Mouse (Mus musculus): ENCODE measurements around the gene Eps8l3.

Gene Eps8l3

DNA sequence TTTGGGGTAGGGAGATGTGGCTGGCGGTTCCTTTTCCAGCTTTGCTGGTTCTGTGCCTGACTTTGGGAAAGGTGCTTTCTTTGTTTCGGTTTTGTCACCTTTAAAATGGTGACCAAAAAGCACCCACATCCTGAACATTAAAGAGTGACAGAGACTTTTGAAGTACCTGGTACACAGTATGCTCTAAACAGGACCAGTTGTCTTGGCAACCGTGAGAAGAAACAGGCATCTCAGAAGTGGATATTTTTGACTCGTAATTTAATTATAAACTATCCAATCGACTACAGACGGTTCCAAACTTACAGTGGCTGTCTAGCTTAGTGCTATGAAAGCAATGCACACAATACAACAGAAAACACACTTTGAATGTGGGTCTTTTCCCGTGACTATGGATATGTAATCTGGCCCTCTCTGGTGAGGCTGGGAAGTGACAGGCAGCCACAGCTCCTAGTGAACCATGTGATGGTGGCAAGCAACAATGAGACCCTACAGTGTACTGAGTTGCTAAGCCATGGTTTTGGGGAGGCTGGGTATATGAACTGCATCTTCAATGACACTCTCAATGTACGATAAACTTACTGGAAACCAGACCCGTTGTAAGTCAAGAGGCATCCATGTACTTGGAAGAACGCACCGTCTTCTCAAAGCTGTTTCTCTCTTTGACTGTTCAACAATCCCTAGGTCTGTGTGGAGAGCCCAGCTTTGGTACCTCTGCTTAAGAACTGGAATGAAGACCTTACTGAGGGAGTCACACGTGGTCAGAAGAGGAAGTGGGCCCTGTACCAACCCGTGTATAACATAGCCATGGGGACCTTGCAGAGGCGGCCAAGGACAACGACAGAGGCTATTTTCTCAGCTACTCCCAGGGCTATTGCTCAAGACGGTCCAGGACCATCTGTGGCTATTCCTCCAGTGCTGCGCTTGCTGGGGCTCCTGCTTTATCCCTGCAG is 23.5 kb upstream of the Eps8l3 start:
- in situ Hi-C loops (cut with MboI, MseI), result no loop called here

DNA sequence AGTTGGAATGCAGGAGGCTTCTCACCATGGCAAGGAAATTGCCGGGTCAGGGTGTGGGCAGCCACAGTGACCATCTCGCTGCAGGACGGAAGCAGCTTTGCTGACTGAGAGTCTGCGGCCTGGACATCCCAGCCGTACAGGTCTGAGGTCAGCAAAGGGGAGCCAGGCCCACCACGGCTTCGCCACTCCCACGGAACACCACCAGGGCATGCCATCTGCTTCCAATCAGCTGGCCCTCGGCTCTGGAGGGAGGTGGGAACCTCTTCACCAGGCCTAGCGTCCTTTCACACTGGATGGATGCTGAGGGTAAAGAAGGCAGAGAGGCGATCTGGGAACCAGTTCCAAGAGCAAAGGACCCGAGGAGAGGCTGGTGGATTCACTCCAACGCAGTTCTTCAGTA is 21.7 kb upstream of the Eps8l3 start:
- in situ Hi-C loops (cut with MboI, MseI), result no loop called here

DNA sequence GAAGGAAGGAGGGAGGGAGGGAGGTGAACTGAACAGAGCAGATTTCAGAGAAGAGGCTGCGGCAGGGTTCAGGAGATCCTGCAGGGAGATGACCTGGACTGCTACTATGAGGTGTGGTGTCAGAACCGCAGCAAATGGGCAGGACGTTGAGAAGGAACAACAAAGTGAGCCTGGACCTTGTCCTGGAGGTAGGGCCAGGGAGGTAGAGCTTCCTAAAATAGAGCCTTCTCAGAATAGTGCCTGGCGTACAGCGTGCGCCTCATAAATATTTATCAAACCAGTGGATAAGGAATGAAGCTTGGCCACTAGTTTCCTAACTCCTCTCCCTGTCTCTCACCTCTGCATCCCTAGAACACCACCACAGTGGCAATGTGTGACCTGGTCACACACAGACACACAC is 19.4 kb upstream of the Eps8l3 start:
- in situ Hi-C loops (cut with MboI, MseI), result no loop called here

GRCm38 (mm10) chr3:107861483-107861882 is 15.5 kb upstream of the Eps8l3 start:
- in situ Hi-C loops (cut with MboI, MseI), result loop anchor here (5.0 kb wide), 1 partner anchor 164 kb away; the partner anchor contains the start of gene Ahcyl1

DNA sequence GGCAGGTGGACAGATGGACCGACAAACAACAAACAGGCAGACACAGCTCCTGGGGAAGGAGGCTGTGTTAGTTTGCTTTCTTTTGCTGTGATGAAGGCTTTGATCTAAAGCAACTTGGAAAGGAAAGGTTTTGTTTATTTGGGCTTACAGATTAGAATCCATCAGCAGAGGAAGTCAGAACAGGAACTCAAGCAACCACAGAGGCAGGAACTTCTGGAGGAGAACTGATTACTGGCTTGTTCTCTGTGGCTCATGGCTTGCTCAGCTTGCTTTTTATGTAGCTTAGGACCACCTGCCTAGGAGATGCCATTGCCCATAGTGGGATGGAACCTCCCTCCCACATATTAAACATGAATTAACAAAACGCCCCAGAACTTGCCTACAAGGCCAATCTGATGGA is 14.6 kb upstream of the Eps8l3 start:
- in situ Hi-C loops (cut with MboI, MseI), result loop anchor here (5.0 kb wide), 1 partner anchor 165 kb away; the partner anchor contains the start of gene Ahcyl1

DNA sequence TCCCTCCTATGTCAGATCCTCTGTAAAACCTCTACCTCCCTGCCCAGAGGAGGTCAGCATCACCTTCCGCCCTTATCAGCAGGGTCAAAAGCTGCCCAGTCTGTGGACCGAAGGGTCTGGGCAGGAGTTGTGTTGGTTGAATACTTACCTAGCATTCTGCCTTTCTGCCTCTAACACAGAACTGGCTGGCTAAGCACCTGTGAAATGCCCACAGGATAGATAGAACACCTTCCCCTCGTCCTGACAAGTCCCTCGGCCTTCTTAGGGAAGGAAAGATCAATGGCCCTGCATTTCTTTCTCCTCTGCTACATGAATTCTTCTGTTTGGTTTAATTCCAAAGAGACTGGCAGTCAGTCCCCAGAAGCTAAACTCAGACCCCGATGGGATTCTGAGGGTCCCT is 13.6 kb upstream of the Eps8l3 start:
- in situ Hi-C loops (cut with MboI, MseI), result loop anchor here (5.0 kb wide), 1 partner anchor 166 kb away; the partner anchor contains the start of gene Ahcyl1

DNA sequence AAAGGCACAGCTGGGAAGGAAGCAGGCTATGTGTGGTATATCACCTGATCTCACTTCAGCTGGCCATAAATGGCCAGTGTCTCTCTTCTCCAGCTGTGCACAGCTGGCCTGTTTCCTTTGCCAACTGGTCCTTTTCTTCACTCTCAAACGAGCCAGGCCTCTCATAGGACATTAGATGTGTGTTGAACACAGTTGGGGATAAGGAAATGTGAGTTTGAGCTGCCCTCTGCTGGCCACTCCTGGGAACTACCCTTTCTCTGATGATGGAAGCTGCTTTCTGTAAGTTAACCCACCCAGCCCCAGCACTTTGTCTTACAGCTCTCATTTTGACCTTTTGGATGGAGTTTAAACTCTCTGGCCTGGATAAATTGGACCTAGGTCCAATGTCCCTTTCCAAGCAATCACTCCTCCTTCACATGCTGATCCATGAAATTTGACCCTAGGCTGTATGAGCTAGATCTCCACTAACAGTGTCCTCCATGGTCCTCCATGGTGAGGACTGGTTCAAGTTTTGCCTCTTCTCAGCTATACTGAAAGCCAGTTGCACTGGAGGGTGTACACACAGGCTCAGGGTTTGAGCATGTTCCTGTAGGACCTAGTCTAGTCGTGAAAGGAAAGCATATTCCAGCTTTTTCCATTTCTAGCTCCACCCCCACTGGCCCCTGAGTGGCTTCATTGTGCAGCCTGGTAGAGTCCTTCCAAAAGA is 13.0 kb upstream of the Eps8l3 start:
- in situ Hi-C loops (cut with MboI, MseI), result loop anchor here (5.0 kb wide), 1 partner anchor 167 kb away; the partner anchor contains the start of gene Ahcyl1

DNA sequence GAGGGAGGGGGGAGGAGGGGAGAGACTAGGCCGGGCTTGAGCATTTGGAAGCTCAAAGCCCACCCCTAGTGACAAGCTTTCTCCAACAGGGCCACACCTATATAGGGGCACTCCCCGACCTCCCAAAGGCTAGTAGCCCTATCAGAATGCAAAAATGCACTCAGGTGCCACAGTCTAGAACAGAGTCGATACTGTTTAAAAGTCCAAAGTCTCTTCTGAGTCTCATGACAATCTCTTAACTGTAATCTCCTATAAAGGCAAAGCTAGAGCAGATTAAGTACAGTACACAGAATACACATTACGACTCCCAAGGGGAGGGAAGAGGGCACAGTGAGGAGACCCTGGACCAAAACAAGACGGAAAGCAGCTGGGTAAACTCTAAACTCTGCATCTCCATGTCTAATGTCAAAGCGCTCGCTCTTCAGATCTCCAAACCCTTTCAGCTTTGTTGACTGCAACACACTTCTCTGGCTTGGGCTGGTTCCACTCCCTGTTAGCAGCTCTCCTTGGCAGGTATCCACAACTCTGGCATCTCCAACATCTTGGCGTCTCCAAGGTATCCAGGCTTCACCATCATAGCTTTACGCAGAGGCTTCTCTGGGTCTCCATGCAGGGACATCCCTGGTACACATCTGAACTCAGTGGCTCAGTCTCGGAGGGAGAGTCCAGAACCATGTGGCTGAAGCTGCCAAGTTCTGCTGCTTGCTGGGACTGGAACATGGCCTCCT is 11.5 kb upstream of the Eps8l3 start:
- in situ Hi-C loops (cut with MboI, MseI), result loop anchor here (5.0 kb wide), 1 partner anchor 113 kb away; no protein-coding TSS in a partner anchor

DNA sequence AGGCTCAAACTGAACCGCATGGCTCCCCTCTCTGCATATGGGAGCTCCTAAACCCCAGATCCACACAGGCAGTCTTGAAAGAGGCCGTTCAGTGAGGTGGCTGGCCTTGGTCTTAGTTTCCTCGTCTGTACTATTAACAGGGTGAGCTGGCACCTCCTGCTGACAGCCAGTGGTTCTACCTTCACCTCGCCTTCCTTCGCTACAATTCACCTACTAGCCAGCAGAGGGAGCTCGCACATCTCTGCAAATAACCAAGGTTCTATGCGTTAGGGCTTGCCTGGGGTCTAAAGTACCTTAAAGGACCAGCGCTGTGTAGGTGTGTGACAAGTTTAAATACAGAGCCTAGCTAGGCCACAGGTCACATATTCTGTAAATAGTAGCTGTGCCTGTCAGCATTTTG is 9.9 kb upstream of the Eps8l3 start:
- in situ Hi-C loops (cut with MboI, MseI), result loop anchor here (5.0 kb wide), 1 partner anchor 115 kb away; no protein-coding TSS in a partner anchor

- in situ Hi-C loops (cut with MboI, MseI), result loop anchor here (5.0 kb wide), 1 partner anchor 116 kb away; no protein-coding TSS in a partner anchor
These were observed 8.6 kb upstream of the Eps8l3 start for GRCm38 (mm10) chr3:107868452-107868851.

DNA sequence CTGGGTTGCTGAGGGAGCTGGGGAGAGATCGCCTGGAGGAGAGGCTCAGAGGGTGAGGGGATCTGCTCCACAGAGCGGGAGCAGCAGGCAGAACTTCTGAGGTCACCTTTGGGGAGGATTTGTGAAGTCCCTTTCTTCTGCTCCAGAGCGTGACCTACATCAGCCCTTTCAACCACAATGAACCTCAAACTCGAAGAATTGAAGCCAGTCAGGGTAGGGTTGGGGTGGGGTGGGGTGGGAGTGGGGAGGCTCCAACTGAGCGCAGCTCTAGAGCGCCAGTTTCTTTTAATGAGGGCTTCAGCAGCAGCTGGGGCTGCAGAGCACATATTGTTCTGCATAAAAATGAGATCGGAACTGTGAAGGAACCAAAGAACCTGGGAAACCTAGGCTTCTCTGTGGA is 7.9 kb upstream of the Eps8l3 start:
- in situ Hi-C loops (cut with MboI, MseI), result loop anchor here (5.0 kb wide), 1 partner anchor 117 kb away; no protein-coding TSS in a partner anchor

GRCm38 (mm10) chr3:107869925-107870324 is 7.1 kb upstream of the Eps8l3 start:
- in situ Hi-C loops (cut with MboI, MseI), result loop anchor here (5.0 kb wide), 1 partner anchor 118 kb away; no protein-coding TSS in a partner anchor

DNA sequence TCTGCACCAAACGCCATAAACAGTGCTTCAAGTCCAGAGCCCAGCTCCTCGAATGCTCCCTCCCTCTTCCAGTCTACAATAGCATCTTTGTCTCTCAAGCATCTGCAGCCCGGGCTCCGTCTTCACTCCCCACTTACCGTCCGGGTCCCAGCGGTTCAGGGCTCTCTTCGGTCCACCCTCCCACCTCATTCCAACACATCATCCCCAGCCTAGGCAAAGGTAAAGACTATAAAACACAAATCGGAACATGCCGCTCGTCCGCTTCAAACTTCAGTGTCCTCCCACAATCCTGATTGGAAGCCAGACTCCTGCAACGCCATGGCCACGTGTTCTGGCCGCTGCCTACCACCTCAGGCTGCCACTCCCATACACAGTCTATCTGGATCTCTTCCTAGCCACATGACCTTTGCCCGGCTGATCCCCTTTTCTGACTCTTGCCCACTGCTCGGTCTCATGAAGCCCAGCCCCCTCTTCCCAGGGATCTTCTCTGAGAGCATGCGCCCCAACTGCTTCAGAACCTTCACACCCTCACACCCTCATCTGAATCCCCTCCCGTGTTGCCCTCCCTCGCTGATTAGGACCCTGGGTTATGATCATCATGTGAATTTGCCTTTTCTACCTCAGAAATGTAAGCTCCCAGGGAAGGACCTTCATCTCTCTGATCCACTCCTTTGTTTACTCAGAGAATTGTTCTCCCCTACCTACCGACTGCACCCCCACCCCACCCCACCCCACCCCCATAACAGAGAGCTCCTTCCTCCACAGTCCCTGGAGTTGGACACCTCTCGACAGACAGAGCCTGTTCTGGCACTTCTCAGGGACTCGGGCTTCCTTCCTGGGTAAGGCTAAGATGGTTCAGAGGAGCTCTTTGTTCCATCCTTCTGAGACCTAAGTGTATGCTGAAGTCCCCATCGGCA is 3.4 kb upstream of the Eps8l3 start:
- in situ Hi-C loops (cut with MboI, MseI), result no loop called here

GRCm38 (mm10) chr3:107875231-107875630 is 1.8 kb upstream of the Eps8l3 start:
- in situ Hi-C loops (cut with MboI, MseI), result loop anchor here (25.0 kb wide), 1 partner anchor 638 kb away; the partner anchor contains the start of genes A630076J17Rik and Prok1

DNA sequence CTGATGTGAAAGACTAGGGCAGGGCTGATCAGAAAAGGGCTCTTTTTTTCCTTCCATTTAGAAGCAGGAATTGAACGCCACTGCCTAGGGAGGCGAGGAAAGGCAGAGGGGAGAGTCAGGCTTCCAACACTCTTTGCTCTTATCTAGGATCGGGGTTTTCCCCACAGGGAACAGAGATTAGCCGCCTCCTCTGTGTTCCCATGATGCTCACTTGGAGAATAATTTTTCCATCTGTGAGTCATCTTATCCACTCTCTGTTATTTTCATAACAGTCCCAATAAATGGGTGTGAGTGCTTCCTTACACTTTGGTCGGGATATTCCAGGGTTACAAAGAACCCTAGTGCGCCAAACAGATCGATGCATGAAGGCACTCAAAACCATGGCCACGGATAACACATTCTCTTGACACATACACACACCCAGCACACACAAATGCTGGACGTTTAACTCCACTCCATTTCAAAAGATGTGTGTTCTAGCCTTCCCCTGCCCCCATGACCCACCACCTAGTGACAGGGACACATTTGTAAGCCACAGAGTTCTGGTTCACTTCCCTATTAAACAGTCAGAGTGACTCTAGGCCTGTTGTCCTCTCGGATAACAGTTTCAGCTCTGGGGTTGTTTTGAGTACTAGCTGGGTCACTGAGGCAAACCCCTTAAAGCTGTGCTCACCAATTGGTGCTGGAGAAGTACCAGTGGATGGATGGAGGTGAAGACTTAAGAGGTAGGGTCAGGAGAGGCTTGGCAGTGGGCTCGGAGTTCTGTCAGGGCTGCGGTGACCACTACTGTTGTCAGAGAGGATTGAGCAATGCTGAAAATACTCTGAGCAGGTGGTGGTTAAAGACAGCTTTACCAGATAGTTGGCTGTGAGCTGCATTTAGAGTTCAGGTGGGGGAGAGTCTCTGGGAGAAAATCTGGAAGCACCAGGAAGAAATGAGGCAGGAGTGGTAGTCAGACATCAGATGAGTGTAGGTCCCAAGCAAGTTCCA is 1.0 kb downstream of the Eps8l3 start:
- in situ Hi-C loops (cut with MboI, MseI), result loop anchor here (25.0 kb wide), 1 partner anchor 641 kb away; the partner anchor contains the start of genes A630076J17Rik and Prok1

GRCm38 (mm10) chr3:107887674-107888495 is 10.9 kb downstream of the Eps8l3 start:
- in situ Hi-C loops (cut with MboI, MseI), result loop anchor here (25.0 kb wide), 1 partner anchor 651 kb away; the partner anchor contains the start of genes A630076J17Rik and Prok1

GRCm38 (mm10) chr3:107889236-107889635 is 12.2 kb downstream of the Eps8l3 start:
- in situ Hi-C loops (cut with MboI, MseI), result loop anchor here (25.0 kb wide), 1 partner anchor 652 kb away; the partner anchor contains the start of genes A630076J17Rik and Prok1

Measured in T-helper 2 cell (primary cell).